Comparison of ENCODE assay signal across 9 mouse cellular contexts in the genomic region with DNA sequence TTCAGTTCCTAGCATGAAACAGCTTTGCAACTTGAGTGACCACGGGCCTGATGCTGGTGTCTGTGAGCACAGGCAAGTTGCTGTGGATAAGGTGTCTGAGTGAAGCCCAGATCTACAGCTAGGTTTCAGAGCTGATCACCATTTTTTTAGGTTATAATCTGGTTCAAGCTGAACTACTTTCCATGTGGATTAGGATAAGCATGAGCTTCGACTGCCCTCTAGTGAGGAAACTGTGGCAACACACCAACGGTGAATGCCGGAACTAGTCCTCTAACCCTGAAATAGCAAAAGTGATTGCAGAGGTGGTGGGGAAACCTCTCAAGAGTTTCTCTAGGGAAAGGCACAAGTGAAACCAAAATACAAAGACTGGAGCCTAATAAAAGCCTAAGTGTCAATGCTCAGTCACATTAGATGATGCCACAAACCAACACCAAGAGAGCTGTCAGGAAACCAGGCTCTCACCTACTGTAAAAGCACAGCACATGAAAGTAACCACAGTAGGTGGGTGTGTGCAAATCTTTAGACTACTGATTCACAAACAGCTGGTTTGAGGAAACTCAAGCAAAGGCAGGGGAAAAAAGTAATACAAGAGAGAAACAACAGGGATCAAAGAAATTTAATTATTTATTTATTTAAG.
DNase-seq lines count a peak whose midpoint lies in the region; ATAC-seq lines count a peak whose summit lies in the region.
"Had no signal": no experiment of that assay in that cellular context is flagged by ENCODE, and none has a peak within 500 bp of the region (broad histone marks: within the 10 kb centered on the region; RNA-seq: fewer than 3 reads in every experiment).

No protein-coding gene starts in this region.

- ATAC-seq in intestine, embryonic 15.5 days, result peak; percentile 31; the same call in 1 of the 2 replicates
- peak; percentile 62 for ATAC-seq in midbrain, embryonic 13.5 days

- H3K27me3 ChIP-seq in intestine, embryonic 15.5 days (replicated peaks), result no peaks in the 10 kb centered on the region
- no peaks in the 10 kb centered on the region for H3K27me3 ChIP-seq in midbrain, embryonic 13.5 days
- H3K27me3 ChIP-seq in splenic B cell, adult 2 months (ENCODE audit: control insufficient read depth, insufficient read depth, low read length, poor library complexity, severe bottlenecking), result no peaks in the 10 kb centered on the region
- H3K27me3 ChIP-seq: megakaryocyte, embryonic 14.5 days had no signal

- no peaks in the 10 kb centered on the region for H3K9me3 ChIP-seq in intestine, embryonic 15.5 days
- no peaks in the 10 kb centered on the region for H3K9me3 ChIP-seq in midbrain, embryonic 13.5 days
- H3K9me3 ChIP-seq: megakaryocyte, embryonic 14.5 days had no signal

- no peaks in the 10 kb centered on the region for H3K36me3 ChIP-seq in intestine, embryonic 15.5 days
- no peaks in the 10 kb centered on the region for H3K36me3 ChIP-seq in midbrain, embryonic 13.5 days
- H3K36me3 ChIP-seq in splenic B cell, adult 2 months (ENCODE audit: control insufficient read depth, insufficient read depth, low read length, poor library complexity, severe bottlenecking), result no peaks in the 10 kb centered on the region

- WGBS in intestine, embryonic 15.5 days, result 24% methylated on average over 4 of the region's 4 CpGs
- 31% methylated on average over 4 of the region's 4 CpGs for WGBS in midbrain, embryonic 13.5 days

- no peak overlapping the region for H3K4me2 ChIP-seq in intestine, embryonic 15.5 days (replicated peaks)
- H3K4me2 ChIP-seq in midbrain, embryonic 13.5 days (replicated peaks), result no peak overlapping the region

- peak; percentile 67 for DNase-seq in testis, postnatal 10 days (ENCODE audit: low spot score)
- no peak for DNase-seq in testis, postnatal 14 days (ENCODE audit: low spot score)
- peak; percentile 78 to 79 for DNase-seq in cerebellum, postnatal 14 days
- peak; percentile 51 to 75 for DNase-seq in frontal cortex, postnatal 14 days (ENCODE audit: low spot score in 2 of 2)
- DNase-seq in left cerebral cortex, adult 8-10 months (ENCODE audit: low spot score in 2 of 2), result peak; percentile 28 to 54
- DNase-seq in splenic B cell, adult 2 months (ENCODE audit: low read depth, low spot score), result peak; percentile 22

- H3K4me3 ChIP-seq in intestine, embryonic 15.5 days (replicated peaks), result no peak overlapping the region
- H3K4me3 ChIP-seq in midbrain, embryonic 13.5 days (replicated peaks), result no peak overlapping the region
- H3K4me3 ChIP-seq: megakaryocyte, embryonic 14.5 days had no signal

- H3K9ac ChIP-seq in intestine, embryonic 15.5 days, result no peak overlapping the region
- no peak overlapping the region for H3K9ac ChIP-seq in midbrain, embryonic 13.5 days (replicated peaks)

- no peak overlapping the region for H3K27ac ChIP-seq in intestine, embryonic 15.5 days
- H3K27ac ChIP-seq in midbrain, embryonic 13.5 days, result no peak overlapping the region

- H3K4me1 ChIP-seq in intestine, embryonic 15.5 days (replicated peaks), result no peaks in the 10 kb centered on the region
- H3K4me1 ChIP-seq in midbrain, embryonic 13.5 days (replicated peaks), result peaks cover 8% of the 10 kb centered on the region; the same call in 1 of the 2 replicates
